Mouse (Mus musculus) cortical plate, adult 2 months (tissue): ENCODE measurements around the gene Gsg1.

Experiments used
- CTCF ChIP-seq: fragments of 200-500 bp; IDR thresholded peaks from 2 replicates; pipeline ENCODE4 v1.5.1; 2011; ENCODE audit warnings: mild to moderate bottlenecking, control low read depth, low read length; ENCODE audit not compliant: insufficient read depth; ENCODE audit errors: extremely low read depth
- POLR2A ChIP-seq: fragments of 200-500 bp; IDR thresholded peaks from 2 replicates; pipeline ENCODE4 v1.6.1; 2011; ENCODE audit warnings: mild to moderate bottlenecking, low read length, control low read depth; ENCODE audit not compliant: insufficient read depth; ENCODE audit errors: extremely low read depth

GRCm38 (mm10) chr6:135269626-135270025 lies 15.5 kb upstream of the Gsg1 start:
- no peak for TF ChIP-seq POLR2A
- no peak for TF ChIP-seq CTCF
